Mouse (Mus musculus) monocyte, adult 2 months (primary cell): ENCODE data around the gene Dcps.

Experiments used
- DNase-seq, 2 experiments: peaks; one replicate each; pipeline ENCODE4 v3.0.0; 2022; ENCODE audit warnings: low spot score in 2 of 2, low read depth in 1 of 2

Gene Dcps

GRCm38 (mm10) chr9:35175251-35176123 is at the start of gene Dcps:
Gene Dcps, minus strand, starts transcription at chr9:35176061.
- peak; percentile 71 to 83 for DNase-seq

DNA sequence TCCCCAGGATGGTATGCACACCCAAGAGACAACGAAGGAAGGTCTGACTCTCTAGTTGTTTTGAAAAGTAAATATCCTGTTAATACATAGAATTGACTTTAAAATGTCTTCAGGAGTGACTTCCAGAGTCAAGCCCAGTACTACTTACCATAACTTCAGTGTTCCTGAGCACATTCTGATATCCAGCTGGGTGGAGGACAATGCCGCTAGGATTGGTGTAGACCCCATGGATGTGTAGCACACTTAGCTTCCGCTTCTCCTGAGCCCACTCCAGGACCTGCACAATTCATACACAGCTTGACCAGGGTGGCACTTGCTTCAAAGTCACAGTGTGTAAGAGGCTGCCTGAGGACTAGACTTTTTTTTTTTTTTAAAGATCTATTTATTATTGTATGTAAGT is 47.6 kb upstream of the Dcps start:
- no peak for DNase-seq

GRCm38 (mm10) chr9:35217963-35218362 is 42.1 kb upstream of the Dcps start:
- DNase-seq: no peak

GRCm38 (mm10) chr9:35211573-35212511 is 36.0 kb upstream of the Dcps start:
- DNase-seq: no peak

GRCm38 (mm10) chr9:35210542-35211474 is 34.9 kb upstream of the Dcps start, which contains the start of gene Foxred1:
Gene Foxred1, minus strand, starts transcription at chr9:35211055.
- peak; percentile 98 to 99 for DNase-seq

- DNase-seq: no peak
Measured at GRCm38 (mm10) chr9:35204421-35204820, 28.6 kb upstream of the Dcps start.

DNA sequence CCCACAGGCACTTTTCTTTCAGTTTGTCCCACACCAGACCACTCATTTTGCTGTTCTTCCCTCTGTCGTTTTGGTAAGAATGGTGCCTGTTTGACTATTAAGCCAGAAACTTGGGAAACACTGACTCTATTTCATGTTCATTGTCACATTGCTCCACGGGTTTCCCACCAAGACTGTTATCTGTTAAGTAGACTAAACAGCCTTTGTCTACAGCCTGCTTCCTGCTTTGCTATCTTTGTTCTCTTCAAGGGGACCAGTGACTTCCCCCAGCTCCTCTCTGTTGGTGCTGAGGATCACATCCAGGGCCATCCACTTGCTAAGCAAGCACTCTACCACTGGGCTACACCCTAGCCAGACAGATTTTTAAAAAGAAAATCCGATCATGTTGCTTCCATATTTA is 27.7 kb upstream of the Dcps start:
- no peak for DNase-seq

DNA sequence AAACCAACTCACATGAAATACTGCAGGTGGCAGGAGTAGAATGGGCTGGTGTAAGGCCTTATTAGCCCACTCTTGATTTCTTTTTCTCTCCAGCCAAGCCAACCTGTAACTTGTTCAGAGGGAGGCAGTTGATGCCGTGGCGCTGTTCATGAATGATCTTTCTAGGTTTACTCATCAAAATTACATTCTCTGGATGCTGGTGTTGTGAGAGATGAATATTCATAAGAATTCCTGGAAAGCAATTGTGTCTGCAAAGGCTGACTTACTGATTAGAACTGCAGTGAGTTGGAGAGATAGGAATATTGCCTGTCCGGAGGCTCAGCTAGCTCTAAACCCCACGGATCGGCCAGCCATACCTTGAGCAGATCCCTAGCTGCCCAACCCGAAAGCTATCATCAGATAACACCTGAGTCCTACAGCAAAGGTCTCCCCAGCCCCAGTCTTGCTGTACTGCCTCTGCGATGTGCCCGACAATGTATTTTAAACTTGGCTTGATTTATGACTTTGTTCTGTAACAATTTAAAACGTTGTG is 24.7 kb upstream of the Dcps start:
- DNase-seq: no peak

DNA sequence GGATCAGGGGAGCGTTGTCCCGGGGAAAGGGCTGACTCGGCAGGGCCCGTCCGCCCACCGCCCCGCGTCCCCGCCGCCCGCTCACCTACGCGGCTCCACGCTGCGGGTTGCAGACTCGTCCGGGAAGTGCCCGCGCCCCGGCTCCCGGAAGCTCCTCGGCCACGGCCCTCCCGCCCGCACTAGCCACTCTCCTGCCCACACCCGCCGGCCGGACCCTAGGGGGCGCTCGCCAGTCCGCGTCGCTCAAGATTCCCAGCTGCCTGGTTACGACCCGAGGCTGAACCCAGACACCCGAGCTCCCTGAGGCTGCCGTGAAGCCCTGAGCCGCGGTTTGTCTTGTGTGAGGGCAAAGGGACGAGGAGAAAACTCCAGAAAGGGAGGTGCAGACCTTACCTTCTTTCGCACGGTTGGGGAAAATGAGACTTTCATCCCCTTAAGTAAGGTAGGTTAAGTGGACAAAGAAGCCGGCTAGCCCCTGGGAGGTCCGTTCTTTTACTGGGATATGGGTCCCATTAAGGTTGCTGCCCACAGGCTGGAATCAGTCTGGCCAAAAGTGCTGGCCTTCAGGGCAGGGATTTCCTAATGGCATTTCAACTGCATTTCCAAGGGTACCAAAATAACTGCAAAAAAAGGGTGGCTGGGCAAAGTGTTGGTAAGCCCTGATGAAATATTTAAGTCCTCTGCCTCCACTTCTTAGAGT is 24.1 kb upstream of the Dcps start, which contains the start of the genes Srpr and Tirap:
TSS of gene Srpr (plus strand) at position 404 of the 700 bp plus-strand sequence.
TSS of gene Tirap (minus strand) at position 520 of the 700 bp plus-strand sequence.
- DNase-seq: peak; percentile 56 to 85

GRCm38 (mm10) chr9:35198945-35199771 is 23.3 kb upstream of the Dcps start:
- peak in 1 of 2 experiments; percentile 7 for DNase-seq

GRCm38 (mm10) chr9:35198351-35198750 is 22.5 kb upstream of the Dcps start:
- no peak for DNase-seq

GRCm38 (mm10) chr9:35197625-35198024 is 21.8 kb upstream of the Dcps start:
- DNase-seq: no peak

GRCm38 (mm10) chr9:35194048-35194447 is 18.2 kb upstream of the Dcps start:
- DNase-seq: no peak

DNA sequence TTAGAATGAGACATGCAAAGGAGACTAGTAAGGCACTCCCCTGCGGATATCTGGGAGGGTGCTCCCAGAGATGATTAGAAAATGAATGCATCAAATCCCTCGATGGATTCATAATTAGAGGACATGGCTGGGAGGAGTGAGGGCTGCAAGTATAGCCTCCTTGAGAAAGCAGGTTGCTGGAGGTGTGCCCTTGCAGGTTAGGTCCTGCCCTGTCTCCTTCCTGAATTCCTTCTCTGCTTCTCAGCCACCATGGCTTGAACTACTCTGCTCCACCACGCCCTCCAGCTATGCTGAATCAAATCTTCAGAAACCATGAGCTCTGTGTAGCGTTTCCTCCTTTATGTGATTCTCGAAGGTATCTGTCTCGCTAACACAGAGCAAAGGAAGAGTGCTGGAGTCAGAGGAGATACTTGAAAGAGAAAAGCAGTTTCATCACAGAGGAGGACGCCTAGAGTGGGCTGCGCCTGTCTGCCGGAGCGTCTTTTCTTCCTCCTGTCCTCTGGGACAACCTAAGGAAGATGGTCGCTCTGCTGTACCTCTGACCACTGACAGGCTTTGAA is 17.2 kb upstream of the Dcps start:
- no peak for DNase-seq

GRCm38 (mm10) chr9:35188700-35189099 is 12.8 kb upstream of the Dcps start:
- DNase-seq: no peak

- no peak for DNase-seq
Measured at GRCm38 (mm10) chr9:35187351-35187903, 11.6 kb upstream of the Dcps start.

DNA sequence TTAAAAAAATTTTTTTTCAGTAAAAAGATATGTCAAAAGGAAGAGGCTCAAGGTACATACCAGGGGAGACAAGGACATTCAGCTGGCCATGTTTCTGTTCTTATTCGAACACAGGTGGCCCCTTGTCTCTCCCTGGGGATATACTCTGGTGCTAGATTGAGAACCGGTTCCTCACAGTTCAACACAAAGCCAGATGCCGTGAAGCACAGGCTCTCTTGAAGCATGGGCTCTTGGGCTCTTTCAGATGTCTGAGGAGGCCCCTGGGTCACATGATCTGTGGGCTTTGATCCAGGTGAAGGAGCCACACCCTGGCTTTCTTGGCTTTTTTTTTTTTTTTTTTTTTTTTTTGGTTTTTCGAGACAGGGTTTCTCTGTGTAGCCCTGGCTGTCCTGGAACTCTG is 10.6 kb upstream of the Dcps start:
- DNase-seq: no peak

- no peak for DNase-seq
Measured at GRCm38 (mm10) chr9:35183359-35183758, 7.5 kb upstream of the Dcps start.
